Mouse (Mus musculus) frontal cortex, adult (tissue): Measurements from ENCODE around the gene Vmn2r29.
A peak's percentile ranks its signal among the peaks of the same experiment; 100 is the strongest.
"Not testable (repeated sequence)": the region's sequence is repeated elsewhere in the genome, so short reads cannot be mapped to it uniquely, and the experiment has no call there.

ENCODE experiments used
- ATAC-seq: cut with Nextera tagmentation; 2 replicates; pipeline ENCODE4 v1.9.2; 2017; ENCODE audit warnings: mild to moderate bottlenecking, moderate library complexity, mixed read lengths; ENCODE audit not compliant: low TSS enrichment

Gene Vmn2r29

GRCm38 (mm10) chr7:7247228-7247627 is at the start of gene Vmn2r29:
Gene Vmn2r29 (minus strand): TSS chr7:7247328.
- ATAC-seq = not testable (repeated sequence)

- ATAC-seq = no peak
Measured at GRCm38 (mm10) chr7:7295595-7295994, 48.5 kb upstream of the Vmn2r29 start.

- ATAC-seq = no peak
Measured at GRCm38 (mm10) chr7:7281383-7281782, 34.3 kb upstream of the Vmn2r29 start.

- ATAC-seq = peak; percentile 100
Measured at GRCm38 (mm10) chr7:7277966-7278567, 30.9 kb upstream of the Vmn2r29 start, which contains the start of gene Gm45844. Gene Gm45844 (minus strand): TSS chr7:7278289.

- ATAC-seq = peak; percentile 14; the same call in 1 of the 2 replicates
Measured at GRCm38 (mm10) chr7:7277556-7277955, 30.4 kb upstream of the Vmn2r29 start.

GRCm38 (mm10) chr7:7209313-7210151 is 37.6 kb downstream of the Vmn2r29 start, which contains the start of gene Zfp772:
Gene Zfp772 (minus strand): TSS chr7:7209998.
- not testable (repeated sequence) for ATAC-seq

GRCm38 (mm10) chr7:7188191-7188942 is 58.8 kb downstream of the Vmn2r29 start:
- ATAC-seq = peak; percentile 100

- ATAC-seq = peak; percentile 61
Measured at GRCm38 (mm10) chr7:7187417-7188190, 59.5 kb downstream of the Vmn2r29 start.

GRCm38 (mm10) chr7:7185897-7186296 is 61.2 kb downstream of the Vmn2r29 start:
- ATAC-seq = no peak
